Mouse (Mus musculus) limb, embryonic 10.5 days (tissue): ENCODE data around the gene Gm7168. TPM values are rescaled to one million over a fixed set of nuclear protein-coding genes. Genes with fewer than 3 reads are reported as not detected.

ENCODE experiments used
- polyA plus RNA-seq: library from polyadenylated mRNA; unstranded; fragments of >200 nt; fragmentation: Nextera tagmentation; extraction: Ambion mirVana; gene quantifications from 2 replicates; pipeline ENCODE4 v1.2.1, GENCODE M21; 2016

Gene Gm7168
- polyA plus RNA-seq, 1 experiment from 2014 or later, result not detected

Other genes with a start within 250 kb of the Gm7168 start
- 65.6 and 70.2 TPM in 2 replicates for gene Afdn, start 187.8 kb upstream of the Gm7168 start, polyA plus RNA-seq
- 2.6 and 3.3 TPM in 2 replicates for gene Tcte2, start 186.5 kb upstream of the Gm7168 start, polyA plus RNA-seq
- not detected in 2 replicates for gene Gm7356, start 55.3 kb downstream of the Gm7168 start, polyA plus RNA-seq
- gene Gm7358, start 111.2 kb downstream of the Gm7168 start, polyA plus RNA-seq, result not detected in 2 replicates